Mouse (Mus musculus) embryo, embryonic 10.5 days (tissue): ENCODE results near the gene Znrf4.
A peak's percentile ranks its signal among the peaks of the same experiment; 100 is the strongest.
"Not testable (repeated sequence)": the region's sequence is repeated elsewhere in the genome, so short reads cannot be mapped to it uniquely, and the experiment has no call there.

ENCODE experiments used
- DNase-seq: peaks from one replicate; pipeline ENCODE4 v3.0.0-alpha.2; 2015; ENCODE audit warnings: low spot score

The Znrf4 gene

GRCm38 (mm10) chr17:56524943-56525342 is 12.7 kb upstream of the Znrf4 start:
- no peak for DNase-seq

- no peak for DNase-seq
Observed at GRCm38 (mm10) chr17:56522744-56523143, 10.5 kb upstream of the Znrf4 start.

- DNase-seq: peak; percentile 54
Observed at GRCm38 (mm10) chr17:56515690-56516410, 3.6 kb upstream of the Znrf4 start.

- DNase-seq: no peak
Observed at GRCm38 (mm10) chr17:56514916-56515315, 2.7 kb upstream of the Znrf4 start.

- DNase-seq: no peak
Observed at GRCm38 (mm10) chr17:56514330-56514729, 2.1 kb upstream of the Znrf4 start.

GRCm38 (mm10) chr17:56511707-56512090 is 532 bp downstream of the Znrf4 start:
- DNase-seq: no peak

GRCm38 (mm10) chr17:56510970-56511706 is 1.1 kb downstream of the Znrf4 start:
- no peak for DNase-seq

GRCm38 (mm10) chr17:56510473-56510969 is 1.7 kb downstream of the Znrf4 start:
- DNase-seq: no peak

- peak; percentile 77 for DNase-seq
Observed at GRCm38 (mm10) chr17:56509707-56510472, 2.3 kb downstream of the Znrf4 start.

- DNase-seq: no peak
Observed at GRCm38 (mm10) chr17:56509021-56509640, 3.1 kb downstream of the Znrf4 start.

- DNase-seq: peak; percentile 98
Observed at GRCm38 (mm10) chr17:56507161-56508068, 4.8 kb downstream of the Znrf4 start.

GRCm38 (mm10) chr17:56506417-56507065 is 5.7 kb downstream of the Znrf4 start:
- no peak for DNase-seq

GRCm38 (mm10) chr17:56505401-56505800 is 6.8 kb downstream of the Znrf4 start:
- DNase-seq: no peak

- DNase-seq: no peak
Observed at GRCm38 (mm10) chr17:56502526-56502925, 9.7 kb downstream of the Znrf4 start.

GRCm38 (mm10) chr17:56501635-56502400 is 10.4 kb downstream of the Znrf4 start:
- DNase-seq: not testable (repeated sequence)

GRCm38 (mm10) chr17:56499229-56499628 is 13.0 kb downstream of the Znrf4 start:
- no peak for DNase-seq

GRCm38 (mm10) chr17:56494480-56494879 is 17.8 kb downstream of the Znrf4 start:
- DNase-seq: no peak

- no peak for DNase-seq
Observed at GRCm38 (mm10) chr17:56493841-56494240, 18.4 kb downstream of the Znrf4 start.

- DNase-seq: no peak
Observed at GRCm38 (mm10) chr17:56490438-56491152, 21.6 kb downstream of the Znrf4 start.
